Mouse (Mus musculus): ENCODE data around the gene Peli3. TPM values are rescaled to one million over a fixed set of nuclear protein-coding genes. Genes with fewer than 3 reads are reported as not detected.

Peli3 gene
- total RNA-seq, 2 experiments from 2014 or later = 19.5 to 20.1 TPM

- intact Hi-C loops (cut with DNase I) = no loop called here
These were observed 26.9 kb downstream of the Peli3 start for GRCm38 (mm10) chr19:4915924-4916603.

GRCm38 (mm10) chr19:4909376-4909775 lies 33.6 kb downstream of the Peli3 start:
- DNase-seq = no peak
- intact Hi-C loops (cut with DNase I) = loop anchor here (5.0 kb wide), 1 partner anchor 152 kb away; the partner anchor contains the start of gene Rbm4b

More at GRCm38 (mm10) chr19:4915924-4916603, 26.9 kb downstream of the Peli3 start:
- no peak for DNase-seq

- peak; percentile 53 for DNase-seq
- intact Hi-C loops (cut with DNase I) = loop anchor here (5.0 kb wide), 1 partner anchor 151 kb away; the partner anchor contains the start of gene Rbm4b
These were observed 34.8 kb downstream of the Peli3 start for GRCm38 (mm10) chr19:4908107-4908506.

- peak; percentile 77 for DNase-seq
- intact Hi-C loops (cut with DNase I) = loop anchor here (5.0 kb wide), 1 partner anchor 149 kb away; the partner anchor contains the start of gene Rbm4b
These were observed 36.7 kb downstream of the Peli3 start, which contains the start of gene Bbs1 for GRCm38 (mm10) chr19:4905979-4906794. TSS of gene Bbs1 (minus strand) at chr19:4906628.

- intact Hi-C loops (cut with DNase I) = no loop called here
- no peak for DNase-seq
These were observed 43.0 kb downstream of the Peli3 start for GRCm38 (mm10) chr19:4899888-4900287.

DNA sequence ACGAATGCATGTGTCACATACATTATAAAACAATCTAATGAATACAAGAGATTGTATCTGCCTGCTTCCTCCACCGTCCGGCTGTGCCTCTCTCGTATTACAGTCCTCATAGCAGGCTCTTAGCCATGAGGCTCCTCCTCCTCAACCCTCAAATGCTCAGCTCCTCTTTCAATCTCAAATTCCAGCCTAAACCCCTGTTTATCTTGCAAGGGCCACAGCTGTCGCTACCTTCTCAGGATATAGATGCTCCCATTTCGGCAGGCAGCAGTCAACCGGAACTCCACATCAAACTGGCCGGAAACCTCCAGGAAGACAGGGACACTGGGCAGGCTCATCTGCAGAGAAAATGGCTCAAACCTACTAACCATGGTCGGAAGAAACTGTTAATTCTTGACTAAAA lies 44.0 kb downstream of the Peli3 start:
- DNase-seq = no peak
- intact Hi-C loops (cut with DNase I) = no loop called here

DNA sequence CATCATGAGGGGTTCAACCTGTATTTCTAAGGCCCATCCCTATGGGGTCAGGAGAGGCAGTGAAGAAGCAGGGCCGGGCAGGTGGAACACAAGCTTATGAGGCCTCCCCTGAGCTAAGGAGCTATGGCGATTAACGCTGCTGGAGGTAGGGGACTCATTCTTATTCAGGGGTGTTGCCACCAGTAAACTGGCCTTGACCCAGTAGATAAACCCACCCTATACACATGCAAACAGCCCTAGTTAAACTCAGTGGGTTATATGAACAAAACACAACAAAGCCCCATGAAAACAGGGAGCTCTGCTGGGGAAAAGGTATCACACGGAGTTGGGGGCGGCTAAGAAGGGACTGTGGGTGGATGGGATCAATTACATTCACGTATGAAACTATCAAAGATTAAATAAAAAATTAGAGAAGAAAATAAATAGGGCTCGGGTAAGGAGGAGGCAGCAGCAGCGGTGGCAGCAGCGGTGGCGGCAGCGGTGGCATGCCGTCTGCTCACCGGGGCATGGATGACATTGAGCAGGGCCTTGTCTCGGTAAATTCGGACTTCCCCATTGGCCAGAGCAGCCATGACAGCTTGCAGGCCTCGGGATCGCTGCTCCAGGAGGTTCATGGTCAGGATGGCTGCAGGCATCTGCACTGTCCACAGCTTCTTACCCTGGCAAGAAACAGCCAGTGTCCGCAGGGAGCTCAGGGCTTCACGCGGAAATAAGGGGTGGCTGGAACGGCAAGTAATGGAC lies 46.0 kb downstream of the Peli3 start:
- intact Hi-C loops (cut with DNase I) = no loop called here
- DNase-seq = no peak

DNA sequence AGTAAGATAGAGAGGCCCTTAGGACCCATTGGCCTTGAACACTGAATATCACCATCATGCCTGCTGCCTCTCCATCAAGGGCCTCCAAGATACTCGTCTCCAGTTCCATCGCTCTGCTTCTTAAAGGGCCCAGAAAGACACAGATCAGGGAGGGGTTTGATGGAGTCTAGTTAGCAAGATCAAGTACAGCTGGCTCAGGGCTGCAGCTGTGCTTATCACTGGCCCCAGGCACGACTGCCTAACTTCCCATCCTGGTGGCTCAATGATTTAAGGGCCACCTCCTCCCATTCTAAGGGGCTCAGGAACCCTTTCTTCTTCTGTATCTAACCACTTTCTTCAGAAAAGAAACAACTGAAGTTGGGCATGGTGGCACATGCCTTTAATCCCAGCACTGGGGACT lies 51.1 kb downstream of the Peli3 start:
- intact Hi-C loops (cut with DNase I) = no loop called here
- DNase-seq = no peak

- DNase-seq = no peak
- intact Hi-C loops (cut with DNase I) = no loop called here
These were observed 53.1 kb downstream of the Peli3 start for GRCm38 (mm10) chr19:4889791-4890190.

DNA sequence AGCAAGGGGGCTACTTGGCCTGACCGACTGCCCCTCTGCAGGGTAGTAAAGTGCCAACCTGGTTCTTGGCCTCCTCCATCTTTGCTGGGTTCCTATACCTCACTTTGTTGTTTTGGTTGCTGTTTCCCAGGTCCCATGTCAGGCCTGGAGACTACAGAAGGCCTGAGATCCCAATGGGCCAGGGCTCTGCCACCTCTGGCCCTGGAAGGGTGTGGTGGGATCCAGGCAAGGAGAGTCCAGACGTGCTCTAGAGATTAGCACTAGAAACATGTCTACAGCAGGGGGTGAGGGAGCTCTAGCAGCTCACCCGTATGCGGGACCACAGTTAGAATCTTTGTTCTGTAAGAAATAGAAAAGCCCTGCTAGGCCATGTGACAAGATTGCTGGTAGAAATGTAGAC lies 59.0 kb downstream of the Peli3 start:
- no peak for DNase-seq
- intact Hi-C loops (cut with DNase I) = no loop called here

Other genes starting within 250 kb of the Peli3 start
- 1 to 10 TPM; 3.7 to 4.5 TPM for gene Gm960, start 244.5 kb downstream of the Peli3 start, total RNA-seq (2021)
- 100 to 1,000 TPM; 319 to 320 TPM for gene Sptbn2, start 232.0 kb downstream of the Peli3 start, total RNA-seq (2021)
- gene Rbm4b, start 186.6 kb downstream of the Peli3 start, total RNA-seq (2021) = 10 to 100 TPM; 32.5 to 35.2 TPM
- gene Rbm4, start 149.2 kb downstream of the Peli3 start, total RNA-seq (2021) = 10 to 100 TPM; 76.1 to 80.4 TPM
- gene Gm21992, start 131.5 kb downstream of the Peli3 start, total RNA-seq (2021) = 10 to 100 TPM; 18.2 to 37.9 TPM
- gene Rbm14, start 131.5 kb downstream of the Peli3 start, total RNA-seq (2021) = 10 to 100 TPM; 65.9 to 73.9 TPM
- 10 to 100 TPM; 38.1 to 41.0 TPM for gene Ccs, start 103.8 kb downstream of the Peli3 start, total RNA-seq (2021)
- 1 to 10 TPM; 1.7 to 2.0 TPM for gene Ccdc87, start 103.8 kb downstream of the Peli3 start, total RNA-seq (2021)
- 10 to 100 TPM; 66.9 to 70.3 TPM for gene Ctsf, start 88.0 kb downstream of the Peli3 start, total RNA-seq (2021)
- 1 to 10 TPM; 2.5 to 3.4 TPM for gene Actn3, start 65.2 kb downstream of the Peli3 start, total RNA-seq (2021)
- 10 to 100 TPM; 17.7 to 21.0 TPM for gene Zdhhc24, start 64.5 kb downstream of the Peli3 start, total RNA-seq (2021)
- 10 to 100 TPM; 27.4 to 35.8 TPM for gene Bbs1, start 36.5 kb downstream of the Peli3 start, total RNA-seq (2021)
- 10 to 100 TPM; 72.5 to 80.8 TPM for gene Dpp3, start 14.8 kb downstream of the Peli3 start, total RNA-seq (2021)
- 10 to 100 TPM; 68.5 to 73.6 TPM for gene Mrpl11, start 19.0 kb upstream of the Peli3 start, total RNA-seq (2021)
- 1 to 10 TPM; 5.5 to 6.8 TPM for gene Npas4, start 47.2 kb upstream of the Peli3 start, total RNA-seq (2021)
- gene Slc29a2, start 80.7 kb upstream of the Peli3 start, total RNA-seq (2021) = 10 to 100 TPM; 29.5 to 32.1 TPM
- 10 to 100 TPM; 64.1 to 76.4 TPM for gene B4gat1, start 95.7 kb upstream of the Peli3 start, total RNA-seq (2021)
- gene AC124502.3, start 95.8 kb upstream of the Peli3 start, total RNA-seq (2021) = 1 to 10 TPM; 5.3 to 5.5 TPM
- 10 to 100 TPM; 14.5 to 15.5 TPM for gene Brms1, start 98.2 kb upstream of the Peli3 start, total RNA-seq (2021)
- 1 to 10 TPM; 3.9 to 7.1 TPM for gene Rin1, start 107.4 kb upstream of the Peli3 start, total RNA-seq (2021)
- gene Cd248, start 125.0 kb upstream of the Peli3 start, total RNA-seq (2021) = 10 to 100 TPM; 14.2 TPM
- 10 to 100 TPM; 47.7 to 55.3 TPM for gene Tmem151a, start 142.4 kb upstream of the Peli3 start, total RNA-seq (2021)
- gene Yif1a, start 145.4 kb upstream of the Peli3 start, total RNA-seq (2021) = 10 to 100 TPM; 22.0 to 24.4 TPM
- gene Cnih2, start 155.4 kb upstream of the Peli3 start, total RNA-seq (2021) = 100 to 1,000 TPM; 393 to 412 TPM
- 100 to 1,000 TPM; 137 to 148 TPM for gene Rab1b, start 163.9 kb upstream of the Peli3 start, total RNA-seq (2021)
- 100 to 1,000 TPM; 155 to 159 TPM for gene Klc2, start 175.4 kb upstream of the Peli3 start, total RNA-seq (2021)